Mouse (Mus musculus) R1 (cell line): ENCODE results near the gene Tns1.
"Not testable (repeated sequence)": the region's sequence is repeated elsewhere in the genome, so short reads cannot be mapped to it uniquely, and the experiment has no call there.

ENCODE experiments used
- DNase-seq: peaks from one replicate; pipeline ENCODE4 v3.0.0-alpha.2; 2018; ENCODE audit warnings: low read depth, low spot score

The Tns1 gene

GRCm38 (mm10) chr1:73913071-73914005 is 210.9 kb downstream of the Tns1 start:
- DNase-seq = no peak

DNA sequence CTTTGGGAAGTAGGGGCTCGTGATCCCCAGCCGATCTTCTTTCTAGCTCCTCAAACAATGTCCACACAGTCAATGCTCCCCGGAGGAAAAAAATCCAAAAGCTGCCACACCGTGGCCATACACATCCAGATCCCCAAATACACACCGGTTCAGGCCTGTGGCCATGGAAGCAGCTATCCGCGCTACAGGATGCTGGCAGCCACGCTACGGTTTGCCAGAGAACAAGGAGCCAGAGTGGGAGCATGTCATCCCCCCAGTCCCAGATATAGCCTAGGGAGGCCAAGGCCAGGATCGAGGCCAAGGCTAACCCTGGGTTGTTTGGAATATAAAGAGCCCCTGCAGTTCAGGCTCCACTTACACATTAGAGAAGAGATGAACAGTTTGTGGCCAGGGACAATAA is 211.8 kb downstream of the Tns1 start:
- DNase-seq = no peak

DNA sequence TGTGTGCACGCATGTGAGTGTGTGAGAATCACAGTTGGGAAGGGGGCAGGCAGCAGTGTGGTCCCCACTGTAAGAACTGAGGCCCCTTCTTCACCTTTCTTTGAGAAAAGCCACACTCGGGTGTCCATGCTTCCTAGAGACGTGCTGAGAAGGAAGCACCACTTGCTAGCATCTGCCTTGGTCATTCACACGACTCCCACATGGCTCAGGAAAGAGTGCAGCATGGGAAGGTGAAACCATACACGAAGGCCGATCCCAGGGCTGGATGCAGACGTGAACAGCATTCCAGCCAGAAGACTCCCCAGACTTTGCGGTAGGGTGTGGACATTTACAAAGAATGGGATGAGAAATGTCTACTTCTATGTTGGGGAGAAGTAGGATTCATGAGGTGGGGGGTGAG is 212.3 kb downstream of the Tns1 start:
- DNase-seq = no peak

- no peak for DNase-seq
Measured at GRCm38 (mm10) chr1:73910701-73911100, 213.5 kb downstream of the Tns1 start.

DNA sequence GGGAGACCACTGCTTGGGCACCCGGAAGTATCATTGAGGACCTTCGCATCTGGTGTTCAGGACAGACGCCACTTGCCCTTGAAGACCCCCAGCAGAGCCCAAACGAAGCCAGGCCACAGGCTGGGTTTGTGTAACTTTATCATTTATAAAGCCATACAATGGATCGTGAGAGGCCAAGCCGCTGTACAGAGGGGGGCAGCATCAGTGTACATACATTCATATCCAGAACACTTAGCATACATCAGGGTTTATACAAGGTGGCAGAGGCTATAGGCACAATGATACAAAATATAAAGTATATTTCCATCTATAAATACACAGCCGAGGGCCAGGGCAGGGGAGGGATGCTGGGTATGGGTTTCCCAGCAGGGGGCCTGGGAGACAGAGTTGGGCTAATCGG is 214.1 kb downstream of the Tns1 start:
- no peak for DNase-seq

DNA sequence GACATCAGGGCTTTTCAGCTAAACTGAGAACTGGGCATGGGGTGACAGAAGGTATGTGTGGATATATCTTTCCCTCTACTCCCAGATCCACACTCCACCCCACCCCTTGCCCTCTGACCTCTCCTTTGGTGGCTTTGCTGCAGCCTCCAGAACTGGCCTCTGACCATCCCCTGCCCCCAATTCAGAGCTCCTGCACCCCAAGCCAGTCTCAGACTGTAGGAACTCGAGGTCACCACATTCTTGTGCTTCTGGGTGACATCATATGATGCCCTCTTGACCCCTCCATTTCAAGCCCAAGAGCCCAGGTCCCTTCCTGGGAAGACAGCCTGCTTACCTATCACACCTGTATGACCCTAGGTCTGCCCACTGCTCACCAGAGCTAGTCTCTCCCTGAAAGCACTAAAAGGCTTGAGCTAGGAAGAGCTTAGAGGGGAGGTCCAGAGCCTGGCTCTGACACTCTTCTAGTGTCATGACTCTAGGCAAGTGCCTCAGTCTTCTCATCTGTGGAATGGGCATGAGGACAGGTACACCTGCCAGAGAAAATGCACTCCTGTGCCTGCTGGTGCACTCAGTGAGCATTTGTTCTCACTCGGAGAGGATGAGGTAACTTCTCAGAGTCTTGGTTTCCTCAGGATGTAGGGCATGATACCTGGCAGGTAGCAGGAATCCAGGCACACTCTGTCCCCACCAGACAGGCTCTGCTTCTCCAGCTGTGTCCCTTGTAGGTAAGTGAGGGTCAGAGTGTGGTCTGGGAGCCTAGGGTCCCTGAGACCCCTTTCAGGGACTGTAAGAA is 214.9 kb downstream of the Tns1 start:
- no peak for DNase-seq

- no peak for DNase-seq
Measured at GRCm38 (mm10) chr1:73908081-73908960, 215.9 kb downstream of the Tns1 start.

DNA sequence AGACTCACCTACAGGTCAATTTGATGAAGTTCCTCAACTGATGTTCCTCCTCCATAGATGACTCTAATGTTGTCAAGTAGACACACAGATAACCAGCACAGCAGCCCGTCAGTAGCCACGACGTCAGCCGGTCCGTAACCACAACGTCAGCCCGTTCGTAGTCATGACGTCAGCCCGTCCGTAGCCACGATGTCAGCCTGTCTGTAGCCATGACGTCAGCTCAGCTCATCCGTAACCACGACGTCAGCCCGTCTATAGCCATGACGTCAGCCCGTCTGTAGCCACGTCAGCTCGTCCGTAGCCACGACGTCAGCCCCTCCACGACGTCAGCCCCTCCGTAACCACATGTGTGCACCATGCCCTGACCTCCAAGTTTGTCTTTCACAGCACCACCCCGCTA is 217.1 kb downstream of the Tns1 start:
- DNase-seq = no peak

DNA sequence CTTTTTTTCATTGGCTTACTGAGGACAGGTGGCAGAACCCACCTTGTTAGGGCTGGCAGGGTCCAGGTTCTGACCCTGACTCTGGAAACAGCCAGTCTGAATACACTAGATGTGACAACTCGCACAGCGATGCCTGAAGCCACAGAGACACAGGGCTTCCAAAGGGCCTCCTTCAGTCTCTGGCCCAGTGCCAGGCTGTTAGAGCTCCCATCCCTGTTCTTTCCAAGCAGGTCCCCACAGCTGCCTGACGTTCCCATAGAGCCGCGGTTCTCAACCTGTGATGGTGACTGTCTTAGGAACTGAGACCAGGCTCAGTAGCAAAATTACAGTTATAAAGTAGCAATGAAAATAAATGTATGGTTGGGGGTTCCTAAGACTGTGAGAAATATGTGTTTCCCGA is 217.9 kb downstream of the Tns1 start:
- DNase-seq = no peak

DNA sequence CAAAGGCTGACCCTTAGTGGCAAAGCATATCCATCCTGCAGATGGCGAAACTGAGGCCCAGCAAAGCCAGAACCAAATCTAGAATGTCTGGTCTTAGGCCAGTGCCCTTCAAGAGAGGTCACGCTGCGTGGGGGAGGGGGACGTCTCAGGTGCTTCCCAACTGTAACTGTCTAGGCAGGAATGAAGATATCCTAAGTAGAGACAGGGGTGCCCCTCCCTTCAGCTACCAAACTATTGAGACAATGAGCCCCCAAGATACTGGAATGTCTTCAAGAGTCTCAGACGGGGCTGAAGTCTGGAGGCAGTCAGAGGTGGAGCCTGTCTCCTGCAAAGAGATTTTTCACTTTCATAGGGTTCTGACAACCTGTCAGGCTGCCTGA is 218.4 kb downstream of the Tns1 start:
- peak; percentile 78 for DNase-seq

DNA sequence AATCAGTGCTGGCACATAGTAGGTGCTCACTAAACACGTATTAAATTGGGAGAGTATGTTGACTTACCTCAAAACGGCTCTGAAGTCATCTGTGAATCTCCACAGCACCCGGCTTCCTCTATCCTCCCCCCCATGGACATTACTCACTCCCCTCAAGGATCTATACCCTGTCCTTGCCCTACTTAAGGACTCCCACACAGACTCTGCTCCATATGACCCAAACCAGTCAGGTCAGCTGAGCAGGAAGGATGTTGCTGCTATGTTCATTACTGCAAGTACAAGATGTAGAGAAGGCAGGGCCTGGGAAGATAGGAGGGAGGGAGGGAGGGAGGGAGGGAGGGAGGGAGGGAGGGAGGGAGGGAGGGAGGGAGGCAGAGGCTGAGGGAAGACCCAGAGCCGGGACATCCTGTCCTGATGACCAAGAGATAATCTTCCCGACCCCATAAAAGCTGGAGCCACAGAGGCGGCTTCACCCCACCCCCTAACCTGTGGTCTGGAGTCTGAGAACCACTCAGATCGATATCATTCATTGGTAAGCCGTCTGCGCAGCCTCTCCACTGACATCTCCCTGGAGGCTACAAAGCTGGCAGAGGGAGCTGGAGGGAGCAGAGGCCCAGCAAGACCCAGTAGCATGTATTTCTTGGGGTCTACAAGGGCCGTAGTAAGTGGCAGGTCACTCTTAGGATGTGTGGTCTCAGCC is 219.0 kb downstream of the Tns1 start:
- DNase-seq = no peak

DNA sequence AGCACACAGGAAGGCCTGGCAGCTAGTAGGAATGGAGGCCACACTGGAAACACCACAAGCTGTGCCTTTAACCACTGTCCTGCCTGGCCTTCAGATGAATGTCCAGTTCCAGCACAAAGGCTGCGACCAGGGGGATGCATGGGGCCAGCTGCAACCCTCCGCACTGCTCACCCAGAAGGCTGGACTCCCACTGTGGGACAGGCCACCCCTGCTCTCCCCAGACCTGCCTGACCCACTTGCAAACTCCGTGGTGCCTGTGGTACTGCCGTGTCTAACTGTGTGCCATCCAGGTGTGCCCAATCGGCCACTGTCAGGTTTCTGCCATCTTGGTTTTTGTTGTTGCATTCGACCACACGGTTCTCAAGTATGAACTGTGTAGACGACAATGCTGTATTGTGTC is 219.6 kb downstream of the Tns1 start:
- no peak for DNase-seq

DNA sequence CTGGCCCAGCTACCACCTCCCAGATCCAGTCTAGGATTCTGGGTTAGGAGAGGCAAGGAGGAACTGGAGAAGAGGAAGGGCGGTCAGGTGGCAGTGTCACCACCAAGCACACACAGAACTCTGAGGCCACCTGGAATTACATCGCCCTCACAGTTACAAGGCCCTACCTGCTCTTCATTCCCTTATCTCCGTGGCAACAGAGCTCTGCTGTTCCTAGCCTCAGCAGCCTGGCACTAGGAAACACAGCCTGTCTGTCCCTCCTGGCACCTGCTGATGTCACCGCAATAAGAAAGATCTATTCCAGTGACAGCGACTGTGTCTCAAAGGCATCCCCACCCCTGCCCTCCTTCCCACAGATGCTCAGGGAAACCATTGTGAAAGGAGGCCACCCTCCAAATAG is 221.2 kb downstream of the Tns1 start:
- no peak for DNase-seq

- DNase-seq = peak; percentile 80
Measured at GRCm38 (mm10) chr1:73902171-73902991, 221.9 kb downstream of the Tns1 start.

GRCm38 (mm10) chr1:73901496-73901899 is 222.8 kb downstream of the Tns1 start:
- peak; percentile 81 for DNase-seq

DNA sequence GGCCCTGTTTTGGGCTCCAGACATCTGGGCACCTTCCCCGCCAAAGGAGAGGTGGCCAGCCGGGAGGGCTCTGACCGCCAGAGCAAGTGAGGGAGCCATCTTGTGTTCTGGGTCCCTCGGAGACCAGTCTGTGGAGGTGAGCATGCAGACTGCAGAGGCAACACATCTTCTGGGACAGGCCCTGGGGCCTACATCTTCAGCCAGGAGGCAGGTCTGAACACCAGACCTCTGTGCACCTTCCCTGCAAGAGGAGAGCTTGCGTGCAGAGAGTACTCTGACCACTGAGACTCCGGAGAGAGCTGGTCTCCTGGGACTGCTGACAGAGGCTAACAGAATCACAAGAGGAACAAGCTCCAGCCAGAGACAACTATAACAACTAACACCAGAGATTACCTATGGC is 228.8 kb downstream of the Tns1 start:
- not testable (repeated sequence) for DNase-seq

- DNase-seq = peak; percentile 92
Measured at GRCm38 (mm10) chr1:73880731-73881130, 243.5 kb downstream of the Tns1 start.

- no peak for DNase-seq
Measured at GRCm38 (mm10) chr1:73875676-73876218, 248.5 kb downstream of the Tns1 start.

- DNase-seq = no peak
Measured at GRCm38 (mm10) chr1:73864314-73864713, 259.9 kb downstream of the Tns1 start.

DNA sequence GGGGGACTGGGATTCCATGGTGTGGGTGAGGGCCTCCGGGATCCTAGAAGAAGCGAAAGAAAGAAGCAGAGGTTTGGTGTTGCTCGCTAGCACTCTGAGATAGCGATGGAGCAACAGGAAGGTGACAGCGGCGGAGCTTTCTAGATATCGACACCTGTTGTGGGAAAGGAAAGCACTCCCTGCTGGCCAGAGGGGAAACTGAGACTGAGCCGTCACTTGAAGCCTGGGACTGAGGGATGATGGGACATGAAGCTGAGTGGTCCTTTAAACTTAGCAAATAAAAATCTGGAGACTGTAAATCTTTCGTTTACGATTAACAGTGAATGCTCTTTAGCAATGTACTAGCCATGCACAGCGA is 261.2 kb downstream of the Tns1 start:
- peak; percentile 61 for DNase-seq
